Mouse (Mus musculus) erythroblast, embryonic 14.5 days (primary cell): ENCODE measurements around the gene 5730522E02Rik. TPM values are rescaled to one million over a fixed set of nuclear protein-coding genes. Genes with fewer than 3 reads are reported as not detected.

Experiments used
- H3K27me3 ChIP-seq: 2 replicates; pipeline ENCODE4 v1.6.1; 2012; ENCODE audit warnings: inconsistent platforms; ENCODE audit not compliant: control insufficient read depth
- H3K36me3 ChIP-seq: 2 replicates; pipeline ENCODE4 v1.6.1; 2012; ENCODE audit warnings: mild to moderate bottlenecking, inconsistent platforms; ENCODE audit not compliant: control insufficient read depth
- H3K4me1 ChIP-seq: 2 replicates; pipeline ENCODE4 v1.6.1; 2012; ENCODE audit warnings: inconsistent platforms; ENCODE audit not compliant: control insufficient read depth
- H3K4me3 ChIP-seq: replicated peaks from 2 replicates; pipeline ENCODE3; 2012; ENCODE audit warnings: moderate library complexity, mild to moderate bottlenecking, inconsistent platforms
- H3K9me3 ChIP-seq: 2 replicates; pipeline ENCODE4 v1.6.1; 2012; ENCODE audit warnings: low read length, inconsistent platforms, mixed read lengths; ENCODE audit not compliant: control insufficient read depth
- GATA1 ChIP-seq: IDR thresholded peaks from 2 replicates; pipeline ENCODE4 v1.6.1; 2012; ENCODE audit warnings: low read length, inconsistent platforms, mixed read lengths
- TAL1 ChIP-seq: IDR thresholded peaks from 3 replicates; pipeline ENCODE4 v1.6.1; 2012; ENCODE audit warnings: low read length, inconsistent platforms, mixed read lengths
- polyA plus RNA-seq: library from polyadenylated mRNA; stranded (reverse); fragments of >175 nt; gene quantifications from 2 replicates; pipeline ENCODE4 v1.2.3, GENCODE M21; 2012

Gene 5730522E02Rik
- polyA plus RNA-seq, 1 experiment: not detected

- no peak for TF ChIP-seq TAL1
- no peak for TF ChIP-seq GATA1
- no peaks in the 10 kb centered on the region for H3K4me1 ChIP-seq
- no peaks in the 10 kb centered on the region for H3K36me3 ChIP-seq
- no peak overlapping the region for H3K4me3 ChIP-seq
- no peaks in the 10 kb centered on the region for H3K27me3 ChIP-seq
- H3K9me3 ChIP-seq: no peaks in the 10 kb centered on the region
Measured at GRCm38 (mm10) chr11:26102878-26103277, 107.7 kb downstream of the 5730522E02Rik start.

- H3K27me3 ChIP-seq: no peaks in the 10 kb centered on the region
- H3K4me1 ChIP-seq: no peaks in the 10 kb centered on the region
- no peaks in the 10 kb centered on the region for H3K36me3 ChIP-seq
- no peak overlapping the region for H3K4me3 ChIP-seq
- no peaks in the 10 kb centered on the region for H3K9me3 ChIP-seq
- no peak for TF ChIP-seq GATA1
- no peak for TF ChIP-seq TAL1
Measured at GRCm38 (mm10) chr11:26100077-26100476, 110.5 kb downstream of the 5730522E02Rik start.

- no peak for TF ChIP-seq GATA1
- TF ChIP-seq TAL1: no peak
- Histone ChIP-seq H3K9me3 (no peaks in the 10 kb centered on the region), H3K27me3 (no peaks in the 10 kb centered on the region), H3K4me3 (no peak overlapping the region), H3K36me3 (no peaks in the 10 kb centered on the region), H3K4me1 (no peaks in the 10 kb centered on the region)
Measured at GRCm38 (mm10) chr11:26098933-26099332, 111.6 kb downstream of the 5730522E02Rik start.

- Histone ChIP-seq H3K4me3 (no peak overlapping the region), H3K27me3 (no peaks in the 10 kb centered on the region), H3K4me1 (no peaks in the 10 kb centered on the region), H3K36me3 (no peaks in the 10 kb centered on the region), H3K9me3 (no peaks in the 10 kb centered on the region)
- no peak for TF ChIP-seq GATA1
Measured at GRCm38 (mm10) chr11:26096095-26096494, 114.5 kb downstream of the 5730522E02Rik start.

- TF ChIP-seq GATA1 (no peak), TAL1 (no peak)
Measured at GRCm38 (mm10) chr11:26088993-26089392, 121.6 kb downstream of the 5730522E02Rik start.

GRCm38 (mm10) chr11:26086679-26087078 lies 123.9 kb downstream of the 5730522E02Rik start:
- Histone ChIP-seq H3K4me1 (no peaks in the 10 kb centered on the region), H3K9me3 (no peaks in the 10 kb centered on the region), H3K36me3 (no peaks in the 10 kb centered on the region), H3K27me3 (no peaks in the 10 kb centered on the region), H3K4me3 (no peak overlapping the region)
- no peak for TF ChIP-seq TAL1

More at GRCm38 (mm10) chr11:26088993-26089392, 121.6 kb downstream of the 5730522E02Rik start:
- Histone ChIP-seq H3K27me3 (no peaks in the 10 kb centered on the region), H3K9me3 (no peaks in the 10 kb centered on the region), H3K4me3 (no peak overlapping the region), H3K4me1 (no peaks in the 10 kb centered on the region), H3K36me3 (no peaks in the 10 kb centered on the region)

- Histone ChIP-seq H3K4me1 (no peaks in the 10 kb centered on the region), H3K36me3 (no peaks in the 10 kb centered on the region), H3K27me3 (no peaks in the 10 kb centered on the region), H3K4me3 (no peak overlapping the region), H3K9me3 (no peaks in the 10 kb centered on the region)
- no peak for TF ChIP-seq GATA1
- TF ChIP-seq TAL1: no peak
Measured at GRCm38 (mm10) chr11:26085380-26086035, 125.1 kb downstream of the 5730522E02Rik start.

- Histone ChIP-seq H3K9me3 (no peaks in the 10 kb centered on the region), H3K4me3 (no peak overlapping the region), H3K36me3 (no peaks in the 10 kb centered on the region), H3K27me3 (no peaks in the 10 kb centered on the region), H3K4me1 (no peaks in the 10 kb centered on the region)
- no peak for TF ChIP-seq GATA1
- no peak for TF ChIP-seq TAL1
Measured at GRCm38 (mm10) chr11:26076335-26076734, 134.2 kb downstream of the 5730522E02Rik start.

GRCm38 (mm10) chr11:26075536-26075935 lies 135.0 kb downstream of the 5730522E02Rik start:
- TF ChIP-seq GATA1 (no peak), TAL1 (no peak)
- H3K4me3 ChIP-seq: no peak overlapping the region
- H3K4me1 ChIP-seq: no peaks in the 10 kb centered on the region
- no peaks in the 10 kb centered on the region for H3K27me3 ChIP-seq
- H3K36me3 ChIP-seq: no peaks in the 10 kb centered on the region
- no peaks in the 10 kb centered on the region for H3K9me3 ChIP-seq
